Mouse (Mus musculus) naive thymus-derived CD4-positive, alpha-beta T cell, adult 5 months (primary cell): ENCODE results near the gene Cybc1. TPM values are rescaled to one million over a fixed set of nuclear protein-coding genes. Genes with fewer than 3 reads are reported as not detected.

Source experiments
- polyA plus RNA-seq: library from polyadenylated mRNA; unstranded; fragments of 100-300 nt; shearing (Covaris generic); gene quantifications from one replicate; pipeline ENCODE4 v1.2.1, GENCODE M21; 2017

The Cybc1 gene
- polyA plus RNA-seq, result 88.5 TPM

GRCm38 (mm10) chr11:121229018-121229439 lies at the start of gene Cybc1:
Gene Cybc1, minus strand, starts transcription at chr11:121229322.

GRCm38 (mm10) chr11:121259160-121260100 lies 30.3 kb upstream of the Cybc1 start, which contains the start of gene Foxk2:
Gene Foxk2, plus strand, starts transcription at chr11:121259990.

GRCm38 (mm10) chr11:121236564-121237344 lies 7.6 kb upstream of the Cybc1 start, which contains the start of gene Narf:
Gene Narf, plus strand, starts transcription at chr11:121237253.

GRCm38 (mm10) chr11:121204161-121205006 lies 24.7 kb downstream of the Cybc1 start, which contains the start of the genes Hexdc and Ogfod3:
Gene Hexdc, plus strand, starts transcription at chr11:121204433.
Gene Ogfod3, minus strand, starts transcription at chr11:121204711.

Other genes with a start within 250 kb of the Cybc1 start
- 236 TPM for gene Csnk1d, start 238.0 kb downstream of the Cybc1 start, polyA plus RNA-seq
- gene Cd7, start 189.9 kb downstream of the Cybc1 start, polyA plus RNA-seq, result 54.5 TPM
- gene Sectm1b, start 165.8 kb downstream of the Cybc1 start, polyA plus RNA-seq, result not detected
- not detected for gene Sectm1a, start 148.1 kb downstream of the Cybc1 start, polyA plus RNA-seq
- not detected for gene Tex19.2, start 110.6 kb downstream of the Cybc1 start, polyA plus RNA-seq
- gene Tex19.1, start 83.2 kb downstream of the Cybc1 start, polyA plus RNA-seq, result not detected
- not detected for gene Uts2r, start 69.1 kb downstream of the Cybc1 start, polyA plus RNA-seq
- 3.2 TPM for gene Hexdc, start 24.9 kb downstream of the Cybc1 start, polyA plus RNA-seq
- gene Ogfod3, start 24.6 kb downstream of the Cybc1 start, polyA plus RNA-seq, result 17.1 TPM
- 33.2 TPM for gene Narf, start 7.9 kb upstream of the Cybc1 start, polyA plus RNA-seq
- 21.4 TPM for gene Foxk2, start 30.7 kb upstream of the Cybc1 start, polyA plus RNA-seq
- gene Wdr45b, start 125.1 kb upstream of the Cybc1 start, polyA plus RNA-seq, result 77.7 TPM
- not detected for gene Rab40b, start 158.9 kb upstream of the Cybc1 start, polyA plus RNA-seq
- gene Fn3krp, start 192.1 kb upstream of the Cybc1 start, polyA plus RNA-seq, result 0.63 TPM
- gene Fn3k, start 205.6 kb upstream of the Cybc1 start, polyA plus RNA-seq, result not detected
- 36.6 TPM for gene Tbcd, start 222.6 kb upstream of the Cybc1 start, polyA plus RNA-seq